Mouse (Mus musculus) lung, postnatal 0 days (tissue): ENCODE results near the gene Lrsam1.

ENCODE experiments used
- CTCF ChIP-seq: IDR thresholded peaks from 2 replicates; pipeline ENCODE4 v1.5.1; 2016; ENCODE audit warnings: antibody characterized with exemption, mild to moderate bottlenecking
- EP300 ChIP-seq: IDR thresholded peaks from 2 replicates; pipeline ENCODE4 v1.6.1; 2016; ENCODE audit warnings: antibody characterized with exemption, mild to moderate bottlenecking, control low read depth

DNA sequence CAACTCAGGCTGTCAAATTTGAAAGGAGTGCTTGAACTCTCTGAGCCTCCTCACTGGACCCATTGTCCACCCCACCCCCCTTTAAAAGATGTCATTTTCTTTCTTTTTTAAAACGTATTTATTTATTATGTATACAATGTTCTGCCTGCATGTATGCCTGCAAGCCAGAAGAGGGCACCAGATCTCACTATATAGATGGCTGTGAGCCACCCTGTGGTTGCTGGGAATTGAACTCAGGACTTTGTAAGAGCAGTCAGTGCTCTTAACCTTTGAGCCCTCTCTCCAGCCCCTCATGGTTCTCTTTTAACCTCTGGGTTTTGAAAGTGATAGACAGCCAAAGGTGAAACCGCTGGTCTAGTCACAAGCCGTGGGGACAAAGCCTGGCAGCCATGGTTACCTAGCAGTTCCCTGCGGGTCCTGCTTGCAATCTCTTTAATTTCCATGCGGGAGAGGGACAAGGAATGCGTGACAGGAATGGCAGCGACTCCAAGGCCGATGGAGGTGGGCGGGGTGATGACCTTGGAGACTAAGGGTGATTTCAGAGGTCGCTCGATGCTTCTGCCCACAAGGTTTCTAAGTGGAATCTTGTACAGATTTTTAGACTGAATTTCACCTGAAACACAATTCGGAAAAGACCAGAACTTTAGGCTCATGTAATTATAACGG lies 28.9 kb upstream of the Lrsam1 start:
- TF ChIP-seq CTCF, result peak; percentile 72
- no peak for TF ChIP-seq EP300
